Mouse (Mus musculus) embryonic facial prominence, embryonic 13.5 days (tissue): ENCODE data around the gene Bin2. TPM values are rescaled to one million over a fixed set of nuclear protein-coding genes. Genes with fewer than 3 reads are reported as not detected.

Experiments
- ATAC-seq: fragments of 200-750 bp; cut with Nextera tagmentation; 2 replicates; pipeline ENCODE4 v1.8.0; 2017; ENCODE audit warnings: low read depth; ENCODE audit not compliant: insufficient number of reproducible peaks, insufficient read depth, low FRiP score, low TSS enrichment
- H3K27ac ChIP-seq: fragments of 300-500 bp; sonication (generic); 2 replicates; pipeline ENCODE4 v1.5.1; 2015; ENCODE audit warnings: moderate library complexity, mild to moderate bottlenecking, inconsistent platforms
- H3K27me3 ChIP-seq: fragments of 300-500 bp; sonication (generic); 2 replicates; pipeline ENCODE4 v1.6.1; 2015; ENCODE audit warnings: mild to moderate bottlenecking, inconsistent platforms
- H3K36me3 ChIP-seq: fragments of 300-500 bp; sonication (generic); 2 replicates; pipeline ENCODE4 v1.6.1; 2015; ENCODE audit warnings: mild to moderate bottlenecking, inconsistent platforms
- H3K4me1 ChIP-seq: fragments of 300-500 bp; sonication (generic); 2 replicates; pipeline ENCODE4 v1.6.1; 2015; ENCODE audit warnings: inconsistent platforms
- H3K4me2 ChIP-seq: fragments of 300-500 bp; sonication (generic); 2 replicates; pipeline ENCODE4 v1.6.1; 2015; ENCODE audit warnings: moderate library complexity, mild to moderate bottlenecking, inconsistent platforms
- H3K4me3 ChIP-seq: fragments of 300-500 bp; sonication (generic); 2 replicates; pipeline ENCODE4 v1.5.1; 2015; ENCODE audit warnings: mild to moderate bottlenecking, inconsistent platforms
- H3K9ac ChIP-seq: fragments of 300-500 bp; sonication (generic); 2 replicates; pipeline ENCODE4 v1.6.1; 2015; ENCODE audit warnings: mild to moderate bottlenecking, inconsistent platforms
- H3K9me3 ChIP-seq: fragments of 300-500 bp; sonication (generic); 2 replicates; pipeline ENCODE4 v1.6.1; 2016; ENCODE audit warnings: inconsistent platforms
- WGBS: fragments of 180-500 bp; shearing (Covaris S2); methylation state at CpG from one replicate; pipeline ENCODE4 v1.1.7; 2015; ENCODE audit warnings: mixed read lengths; 5-methylcytosine and 5-hydroxymethylcytosine counted together
- polyA plus RNA-seq: library from polyadenylated mRNA; unstranded; fragments of >200 nt; fragmentation: Nextera tagmentation; extraction: Ambion mirVana; gene quantifications from 2 replicates; pipeline ENCODE4 v1.2.1, GENCODE M21; 2015

The Bin2 gene
- polyA plus RNA-seq, 1 experiment from 2014 or later: 2.1 TPM

DNA sequence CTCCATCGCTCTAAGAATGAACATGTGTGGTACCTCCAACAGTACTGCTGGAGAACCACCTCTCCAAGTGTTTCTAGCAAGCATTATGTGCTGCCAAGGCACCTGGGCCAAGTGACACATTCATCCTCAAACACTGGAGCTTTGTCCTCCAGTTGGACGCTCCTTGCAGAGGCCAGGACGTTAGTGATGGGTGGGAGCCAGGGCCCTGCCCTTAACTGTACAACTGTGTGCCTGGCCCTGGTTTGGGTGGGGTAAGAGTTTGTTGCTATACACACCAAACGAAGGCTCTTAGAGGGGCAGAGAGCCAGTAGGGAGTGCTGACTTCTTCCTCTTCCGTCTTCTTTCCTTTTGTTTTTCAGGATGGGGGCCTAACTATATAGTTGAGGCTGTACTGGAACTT lies 31.1 kb upstream of the Bin2 start:
- H3K27me3 ChIP-seq: peaks cover 22% of the 10 kb centered on the region
- peaks cover 10% of the 10 kb centered on the region for H3K4me1 ChIP-seq
- H3K9ac ChIP-seq: no peak overlapping the region
- H3K27ac ChIP-seq: no peak overlapping the region
- H3K4me3 ChIP-seq: no peak overlapping the region
- H3K9me3 ChIP-seq: no peaks in the 10 kb centered on the region
- no peak overlapping the region for H3K4me2 ChIP-seq
- WGBS: 80% methylated on average over 5 of the region's 5 CpGs
- no peak for ATAC-seq
- no peaks in the 10 kb centered on the region for H3K36me3 ChIP-seq

DNA sequence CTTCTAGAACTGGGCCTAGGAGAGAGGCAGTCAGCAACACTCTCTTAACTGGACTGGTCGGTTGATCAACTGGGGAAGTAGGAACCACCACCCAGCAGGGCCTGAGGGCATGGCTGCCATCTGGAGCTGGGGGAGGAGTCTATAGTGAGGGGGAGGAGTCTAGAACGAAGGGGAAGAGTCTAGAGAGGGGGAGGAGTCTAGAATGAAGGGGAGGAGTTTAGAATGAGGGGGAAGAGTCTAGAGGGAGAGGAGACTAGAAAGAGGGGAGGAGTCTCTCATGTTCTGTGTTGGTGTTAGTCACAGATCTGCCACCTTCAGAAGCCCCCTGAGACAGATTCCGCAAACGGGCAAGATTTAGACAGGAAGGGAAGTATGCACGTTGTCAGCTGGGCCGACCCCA lies 30.0 kb upstream of the Bin2 start:
- H3K27me3 ChIP-seq: peaks cover 19% of the 10 kb centered on the region
- no peak overlapping the region for H3K9ac ChIP-seq
- H3K36me3 ChIP-seq: no peaks in the 10 kb centered on the region
- 61% methylated on average over 6 of the region's 6 CpGs for WGBS
- no peak for ATAC-seq
- H3K4me3 ChIP-seq: no peak overlapping the region
- H3K9me3 ChIP-seq: no peaks in the 10 kb centered on the region
- H3K4me1 ChIP-seq: peaks cover 10% of the 10 kb centered on the region
- H3K4me2 ChIP-seq: no peak overlapping the region
- no peak overlapping the region for H3K27ac ChIP-seq

- ATAC-seq: no peak
- 78% methylated on average over 10 of the region's 10 CpGs for WGBS
Measured at GRCm38 (mm10) chr15:100698078-100698477, 28.7 kb upstream of the Bin2 start.

DNA sequence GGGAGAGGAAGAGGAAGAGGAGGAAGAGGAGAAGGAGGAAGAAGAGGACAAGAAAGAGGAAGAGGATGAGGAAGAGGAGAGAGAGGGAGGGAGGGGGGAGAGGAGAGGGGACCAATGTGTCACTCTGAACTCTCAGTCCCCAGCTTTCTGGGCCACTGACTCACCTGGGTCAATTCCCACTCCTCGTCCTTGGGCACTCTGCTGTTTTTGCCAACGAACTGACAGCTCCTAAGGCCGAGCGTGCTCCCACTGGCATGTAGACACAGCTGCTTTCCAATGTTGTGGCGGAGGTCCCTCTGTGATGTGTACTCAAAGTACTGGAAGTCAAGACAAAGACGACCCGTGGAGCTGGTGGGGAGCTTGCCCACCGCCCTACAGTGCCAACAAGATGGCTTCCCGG lies 25.1 kb upstream of the Bin2 start:
- Histone ChIP-seq H3K9ac (no peak overlapping the region), H3K4me3 (no peak overlapping the region), H3K36me3 (no peaks in the 10 kb centered on the region), H3K27ac (no peak overlapping the region), H3K9me3 (peaks cover 9% of the 10 kb centered on the region), H3K4me2 (no peak overlapping the region), H3K4me1 (no peaks in the 10 kb centered on the region), H3K27me3 (no peaks in the 10 kb centered on the region)
- WGBS: 89% methylated on average over 9 of the region's 9 CpGs
- ATAC-seq: no peak

More at GRCm38 (mm10) chr15:100698078-100698477, 28.7 kb upstream of the Bin2 start:
- Histone ChIP-seq H3K4me2 (no peak overlapping the region), H3K4me1 (no peaks in the 10 kb centered on the region), H3K27me3 (peaks cover 6% of the 10 kb centered on the region), H3K4me3 (no peak overlapping the region), H3K9me3 (no peaks in the 10 kb centered on the region), H3K36me3 (no peaks in the 10 kb centered on the region), H3K9ac (no peak overlapping the region), H3K27ac (no peak overlapping the region)

GRCm38 (mm10) chr15:100691990-100692389 lies 22.6 kb upstream of the Bin2 start:
- Histone ChIP-seq H3K27me3 (no peaks in the 10 kb centered on the region), H3K4me3 (no peak overlapping the region), H3K9me3 (peaks cover 9% of the 10 kb centered on the region), H3K9ac (no peak overlapping the region), H3K4me2 (no peak overlapping the region), H3K36me3 (no peaks in the 10 kb centered on the region), H3K4me1 (0 out of 2 replicates have a peak, but pooled peaks cover 1% of the 10 kb centered on the region), H3K27ac (no peak overlapping the region)
- 61% methylated on average over 3 of the region's 3 CpGs for WGBS
- no peak for ATAC-seq

- Histone ChIP-seq H3K27me3 (peaks cover 10% of the 10 kb centered on the region; the same call in 1 of the 2 replicates), H3K4me1 (peaks cover 6% of the 10 kb centered on the region; the same call in 1 of the 2 replicates), H3K27ac (no peak within 1 kb of the TSS), H3K4me2 (no peak within 1 kb of the TSS), H3K4me3 (no peak within 1 kb of the TSS), H3K9ac (peak within 1 kb of the TSS; percentile 32; the same call in 1 of the 2 replicates), H3K36me3 (no peaks in the 10 kb centered on the region), H3K9me3 (peaks cover 9% of the 10 kb centered on the region)
- WGBS: 77% methylated on average over 8 of the region's 8 CpGs
- ATAC-seq: no peak
Measured at GRCm38 (mm10) chr15:100687430-100687971, 18.1 kb upstream of the Bin2 start, which contains the start of gene Cela1. Gene Cela1, minus strand, starts transcription at chr15:100687921.

GRCm38 (mm10) chr15:100686989-100687388 lies 17.6 kb upstream of the Bin2 start:
- Histone ChIP-seq H3K27ac (no peak overlapping the region), H3K9me3 (peaks cover 9% of the 10 kb centered on the region), H3K36me3 (no peaks in the 10 kb centered on the region), H3K27me3 (peaks cover 10% of the 10 kb centered on the region; the same call in 1 of the 2 replicates), H3K4me2 (no peak overlapping the region), H3K4me1 (peaks cover 6% of the 10 kb centered on the region; the same call in 1 of the 2 replicates), H3K9ac (peak overlapping the region; percentile 32; the same call in 1 of the 2 replicates), H3K4me3 (no peak overlapping the region)
- 47% methylated on average over 12 of the region's 12 CpGs for WGBS
- ATAC-seq: no peak

DNA sequence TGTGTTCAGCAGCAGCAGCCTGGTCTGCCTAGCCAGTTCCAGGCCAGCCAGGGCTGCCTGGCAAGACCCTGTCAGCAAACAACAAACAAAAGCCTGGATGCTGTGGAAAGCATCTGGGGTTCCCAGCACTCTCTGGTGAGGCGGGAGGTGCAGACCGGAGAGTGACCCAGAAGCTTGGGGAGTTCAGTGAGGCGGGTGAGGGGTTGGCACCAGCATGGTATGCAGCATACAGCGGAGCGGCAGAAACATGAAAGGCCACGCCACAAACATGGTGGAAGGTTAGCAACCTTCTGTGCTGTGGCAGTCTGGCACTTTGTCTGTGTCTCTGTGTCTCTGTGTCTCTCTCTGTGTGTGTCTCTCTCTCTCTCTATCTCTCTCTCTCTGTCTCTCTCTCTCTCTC lies 17.1 kb upstream of the Bin2 start:
- H3K36me3 ChIP-seq: no peaks in the 10 kb centered on the region
- H3K4me1 ChIP-seq: peaks cover 6% of the 10 kb centered on the region; the same call in 1 of the 2 replicates
- no peak for ATAC-seq
- H3K9ac ChIP-seq: no peak overlapping the region
- H3K27me3 ChIP-seq: peaks cover 10% of the 10 kb centered on the region; the same call in 1 of the 2 replicates
- 81% methylated on average over 6 of the region's 6 CpGs for WGBS
- H3K4me2 ChIP-seq: no peak overlapping the region
- peaks cover 9% of the 10 kb centered on the region for H3K9me3 ChIP-seq
- no peak overlapping the region for H3K4me3 ChIP-seq
- H3K27ac ChIP-seq: no peak overlapping the region

DNA sequence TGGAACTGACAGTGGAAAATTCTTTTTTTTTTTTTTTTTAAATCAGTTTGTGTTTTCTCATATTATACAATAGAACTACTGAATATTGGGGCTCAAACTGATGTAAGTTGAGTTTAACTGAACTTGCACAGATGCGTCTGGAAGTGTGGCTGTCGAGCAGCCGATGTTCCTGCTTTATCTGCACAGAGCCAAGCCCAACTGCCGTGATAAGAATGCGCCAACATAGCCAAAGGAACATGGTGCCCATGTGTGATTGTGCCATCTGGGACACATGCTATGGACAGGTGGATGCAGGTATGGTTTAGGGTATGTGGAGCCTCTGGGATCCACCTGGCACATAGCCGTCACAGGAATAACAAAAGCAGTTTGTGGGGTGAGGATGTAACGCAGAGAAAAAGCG lies 16.5 kb upstream of the Bin2 start:
- H3K27ac ChIP-seq: no peak overlapping the region
- H3K4me3 ChIP-seq: no peak overlapping the region
- peaks cover 6% of the 10 kb centered on the region; the same call in 1 of the 2 replicates for H3K4me1 ChIP-seq
- H3K4me2 ChIP-seq: no peak overlapping the region
- ATAC-seq: no peak
- no peak overlapping the region for H3K9ac ChIP-seq
- no peaks in the 10 kb centered on the region for H3K36me3 ChIP-seq
- peaks cover 10% of the 10 kb centered on the region; the same call in 1 of the 2 replicates for H3K27me3 ChIP-seq
- WGBS: 83% methylated on average over 8 of the region's 8 CpGs
- H3K9me3 ChIP-seq: peaks cover 9% of the 10 kb centered on the region

GRCm38 (mm10) chr15:100685255-100685654 lies 15.9 kb upstream of the Bin2 start:
- 24% methylated on average over 13 of the region's 13 CpGs for WGBS
- no peak overlapping the region for H3K27ac ChIP-seq
- no peak overlapping the region for H3K9ac ChIP-seq
- no peak overlapping the region for H3K4me3 ChIP-seq
- H3K27me3 ChIP-seq: peaks cover 10% of the 10 kb centered on the region; the same call in 1 of the 2 replicates
- peaks cover 6% of the 10 kb centered on the region for H3K9me3 ChIP-seq
- no peak for ATAC-seq
- H3K4me1 ChIP-seq: peaks cover 6% of the 10 kb centered on the region; the same call in 1 of the 2 replicates
- no peak overlapping the region; the same call in 1 of the 2 replicates for H3K4me2 ChIP-seq
- no peaks in the 10 kb centered on the region for H3K36me3 ChIP-seq

GRCm38 (mm10) chr15:100684450-100684849 lies 15.1 kb upstream of the Bin2 start:
- no peaks in the 10 kb centered on the region for H3K9me3 ChIP-seq
- H3K27ac ChIP-seq: no peak overlapping the region
- H3K27me3 ChIP-seq: peaks cover 10% of the 10 kb centered on the region; the same call in 1 of the 2 replicates
- H3K4me3 ChIP-seq: no peak overlapping the region
- H3K9ac ChIP-seq: no peak overlapping the region
- H3K4me1 ChIP-seq: peaks cover 6% of the 10 kb centered on the region; the same call in 1 of the 2 replicates
- H3K36me3 ChIP-seq: no peaks in the 10 kb centered on the region
- WGBS: 69% methylated on average over 10 of the region's 10 CpGs
- no peak overlapping the region for H3K4me2 ChIP-seq
- no peak for ATAC-seq

- Histone ChIP-seq H3K9me3 (no peaks in the 10 kb centered on the region), H3K4me3 (no peak overlapping the region), H3K27me3 (peaks cover 10% of the 10 kb centered on the region; the same call in 1 of the 2 replicates), H3K9ac (no peak overlapping the region), H3K4me2 (no peak overlapping the region), H3K4me1 (peaks cover 6% of the 10 kb centered on the region; the same call in 1 of the 2 replicates), H3K36me3 (no peaks in the 10 kb centered on the region), H3K27ac (no peak overlapping the region)
- ATAC-seq: no peak
- 44% methylated on average over 2 of the region's 2 CpGs for WGBS
Measured at GRCm38 (mm10) chr15:100683041-100683440, 13.7 kb upstream of the Bin2 start.
